Mouse (Mus musculus) heart, adult 2 months (tissue): ENCODE data around the gene Tmem132b. TPM values are rescaled to one million over a fixed set of nuclear protein-coding genes. Genes with fewer than 3 reads are reported as not detected.

Source experiments
- DNase-seq, 2 experiments: peaks; one replicate each; pipeline ENCODE4 v3.0.0; 2021
- H3K27ac ChIP-seq: fragments of 200-600 bp; 2 replicates; pipeline ENCODE4 v1.8.1; 2022
- H3K27me3 ChIP-seq: fragments of 200-500 bp; 2 replicates; pipeline ENCODE4 v1.6.1; 2012; ENCODE audit warnings: mild to moderate bottlenecking, low read length, inconsistent platforms, mixed read lengths; ENCODE audit not compliant: control insufficient read depth, insufficient read depth
- H3K36me3 ChIP-seq: fragments of 200-500 bp; 2 replicates; pipeline ENCODE4 v1.6.1; 2012; ENCODE audit warnings: low read length, inconsistent platforms; ENCODE audit not compliant: control insufficient read depth, insufficient read depth
- H3K4me1 ChIP-seq: fragments of 200-500 bp; 2 replicates; pipeline ENCODE4 v1.6.1; 2011; ENCODE audit warnings: low read length; ENCODE audit not compliant: control insufficient read depth, insufficient read depth
- H3K4me3 ChIP-seq: fragments of 200-600 bp; 2 replicates; pipeline ENCODE4 v1.8.1; 2022
- H3K79me2 ChIP-seq: fragments of 200-500 bp; replicated peaks from 2 replicates; pipeline ENCODE4 v1.6.1; 2012; ENCODE audit warnings: mild to moderate bottlenecking, inconsistent platforms, low read length, moderate library complexity, mixed read lengths; ENCODE audit not compliant: control insufficient read depth, insufficient read depth
- H3K9ac ChIP-seq: fragments of 200-500 bp; 2 replicates; pipeline ENCODE4 v1.6.1; 2012; ENCODE audit warnings: low read depth, mild to moderate bottlenecking, control low read depth, inconsistent platforms, low read length, mixed read lengths
- CTCF ChIP-seq: fragments of 200-600 bp; IDR thresholded peaks from 2 replicates; pipeline ENCODE4 v1.8.1; 2022; ENCODE audit warnings: antibody characterized with exemption, mild to moderate bottlenecking, moderate library complexity
- EP300 ChIP-seq: fragments of 200-500 bp; IDR thresholded peaks from 2 replicates; pipeline ENCODE4 v1.6.1; 2011; ENCODE audit warnings: low read depth, low read length, control low read depth; ENCODE audit not compliant: insufficient read depth
- POLR2A ChIP-seq: fragments of 200-500 bp; IDR thresholded peaks from 2 replicates; pipeline ENCODE4 v1.6.1; 2011; ENCODE audit warnings: mild to moderate bottlenecking, low read depth, low read length, control low read depth; ENCODE audit not compliant: insufficient read depth
- WGBS: fragments of 180-500 bp; shearing (Covaris S2); methylation state at CpG from one replicate; pipeline ENCODE4 v1.1.7; 2018; 5-methylcytosine and 5-hydroxymethylcytosine counted together
- intact Hi-C: fragments of 180-260 bp; cut with DNase I; formaldehyde crosslinking; loops from one replicate; pipeline ENCODE4 v1.15.1; 2025
- polyA plus RNA-seq: library from polyadenylated mRNA; depleted of rRNA; stranded (reverse); fragments of >200 nt; gene quantifications from 2 replicates; pipeline ENCODE4 v1.2.3, GENCODE M21; 2012
- total RNA-seq, 2 experiments: library from RNA; stranded (reverse); gene quantifications; 2 replicates each; pipeline ENCODE4 v1.2.3; 2021

Tmem132b gene
- total and polyA plus RNA-seq, 3 experiments, result not detected

GRCm38 (mm10) chr5:125520930-125521590 is 10.5 kb upstream of the Tmem132b start:
- H3K4me3 ChIP-seq, result no peak overlapping the region
- no peaks in the 10 kb centered on the region for H3K36me3 ChIP-seq
- no peak overlapping the region for H3K9ac ChIP-seq
- no peak for DNase-seq
- H3K27me3 ChIP-seq, result no peaks in the 10 kb centered on the region
- H3K27ac ChIP-seq, result no peak overlapping the region
- intact Hi-C loops, result no loop called here
- no peak for TF ChIP-seq EP300
- no peak for TF ChIP-seq CTCF
- TF ChIP-seq POLR2A, result no peak
- no peaks in the 10 kb centered on the region; the same call in 1 of the 2 replicates for H3K4me1 ChIP-seq
- 27% methylated on average over 15 of the region's 15 CpGs for WGBS
- H3K79me2 ChIP-seq, result no peaks in the 10 kb centered on the region

GRCm38 (mm10) chr5:125523361-125523760 is 8.2 kb upstream of the Tmem132b start:
- intact Hi-C loops, result no loop called here
- Histone ChIP-seq H3K27me3 (no peaks in the 10 kb centered on the region), H3K4me1 (no peaks in the 10 kb centered on the region), H3K27ac (no peak overlapping the region), H3K36me3 (no peaks in the 10 kb centered on the region), H3K4me3 (no peak overlapping the region), H3K9ac (no peak overlapping the region), H3K79me2 (no peaks in the 10 kb centered on the region)
- WGBS, result 72% methylated on average over 2 of the region's 2 CpGs
- no peak for TF ChIP-seq CTCF
- TF ChIP-seq EP300, result no peak
- TF ChIP-seq POLR2A, result no peak
- DNase-seq, result no peak

GRCm38 (mm10) chr5:125525516-125525915 is 6.1 kb upstream of the Tmem132b start:
- H3K36me3 ChIP-seq, result no peaks in the 10 kb centered on the region
- H3K9ac ChIP-seq, result no peak overlapping the region
- H3K79me2 ChIP-seq, result no peaks in the 10 kb centered on the region
- intact Hi-C loops, result no loop called here
- no peak overlapping the region for H3K27ac ChIP-seq
- no peak for DNase-seq
- 51% methylated on average over 5 of the region's 5 CpGs for WGBS
- TF ChIP-seq CTCF, result peak; percentile 44
- no peak for TF ChIP-seq EP300
- no peaks in the 10 kb centered on the region for H3K27me3 ChIP-seq
- H3K4me3 ChIP-seq, result no peak overlapping the region
- H3K4me1 ChIP-seq, result no peaks in the 10 kb centered on the region

GRCm38 (mm10) chr5:125526464-125526863 is 5.1 kb upstream of the Tmem132b start:
- Histone ChIP-seq H3K27me3 (no peaks in the 10 kb centered on the region; the same call in 1 of the 2 replicates), H3K4me3 (no peak overlapping the region), H3K9ac (no peak overlapping the region), H3K4me1 (no peaks in the 10 kb centered on the region), H3K27ac (no peak overlapping the region), H3K36me3 (no peaks in the 10 kb centered on the region), H3K79me2 (no peaks in the 10 kb centered on the region)
- intact Hi-C loops, result no loop called here
- peak; percentile 55 for TF ChIP-seq CTCF
- no peak for TF ChIP-seq POLR2A
- 77% methylated on average over 4 of the region's 4 CpGs for WGBS
- no peak for DNase-seq

- Histone ChIP-seq H3K27ac (no peak overlapping the region), H3K79me2 (no peaks in the 10 kb centered on the region), H3K9ac (no peak overlapping the region), H3K4me1 (no peaks in the 10 kb centered on the region), H3K36me3 (no peaks in the 10 kb centered on the region), H3K27me3 (peaks cover 8% of the 10 kb centered on the region), H3K4me3 (no peak overlapping the region)
- DNase-seq, result peak; percentile 34 to 75
- 0 out of 2 replicates have a peak, but pooled peaks have one; percentile 54 for TF ChIP-seq EP300
- TF ChIP-seq CTCF, result peak; percentile 96
- no peak for TF ChIP-seq POLR2A
- intact Hi-C loops, result no loop called here
- 3% methylated on average over 5 of the region's 5 CpGs for WGBS
These were observed 2.5 kb upstream of the Tmem132b start for GRCm38 (mm10) chr5:125529109-125529508.

GRCm38 (mm10) chr5:125532191-125532544 is 594 bp downstream of the Tmem132b start:
- intact Hi-C loops, result no loop called here
- TF ChIP-seq POLR2A (no peak), CTCF (no peak), EP300 (no peak)
- Histone ChIP-seq H3K27me3 (peaks cover 20% of the 10 kb centered on the region), H3K4me3 (no peak overlapping the region), H3K36me3 (no peaks in the 10 kb centered on the region), H3K27ac (no peak overlapping the region), H3K4me1 (no peaks in the 10 kb centered on the region), H3K9ac (no peak overlapping the region), H3K79me2 (no peaks in the 10 kb centered on the region)
- DNase-seq, result peak in 1 of 2 experiments; percentile 21
- 2% methylated on average over 30 of the region's 30 CpGs for WGBS
